Comparison of ENCODE assay signal across 8 mouse cellular contexts in genomic region chr13:67172991-67173722, GRCm38 (mm10). TPM values are rescaled to one million over a fixed set of nuclear protein-coding genes. Genes with fewer than 3 reads are reported as not detected.
DNase-seq lines count a peak whose midpoint lies in the region; ATAC-seq and TF ChIP-seq lines count a peak whose summit lies in the region.
"Not testable (repeated sequence)": the region's sequence is repeated elsewhere in the genome, so short reads cannot be mapped to it uniquely, and the experiment has no call there.

TSS of gene Rsl1 (plus strand) at chr13:67173182.

- H3K27ac ChIP-seq in forebrain, embryonic 15.5 days (replicated peaks), result 0 out of 2 replicates have a peak within 1 kb of the TSS, but pooled peaks have one; percentile 50
- H3K27ac ChIP-seq in liver, postnatal 0 days (ENCODE audit: low read depth), result peak within 1 kb of the TSS; percentile 72
- H3K27ac ChIP-seq in neural tube, embryonic 13.5 days (replicated peaks), result 0 out of 2 replicates have a peak within 1 kb of the TSS, but pooled peaks have one; percentile 38

- H3K4me3 ChIP-seq in E14TG2a.4 (replicated peaks; ENCODE audit: low read length), result peak within 1 kb of the TSS; percentile 76
- peak within 1 kb of the TSS; percentile 73 for H3K4me3 ChIP-seq in forebrain, embryonic 15.5 days
- peak within 1 kb of the TSS; percentile 63 for H3K4me3 ChIP-seq in liver, postnatal 0 days (ENCODE audit: low read depth, low read length)
- H3K4me3 ChIP-seq in neural tube, embryonic 13.5 days, result peak within 1 kb of the TSS; percentile 66

- not testable (repeated sequence) for H3K9me3 ChIP-seq in E14TG2a.4 (ENCODE audit: low read length); forebrain, embryonic 15.5 days; liver, postnatal 0 days (ENCODE audit: low read length); neural tube, embryonic 13.5 days

- not testable (repeated sequence) for H3K27me3 ChIP-seq in E14TG2a.4 (ENCODE audit: insufficient read depth, low read length); forebrain, embryonic 15.5 days; liver, postnatal 0 days (ENCODE audit: insufficient read depth, low read length); neural tube, embryonic 13.5 days

- TF ChIP-seq CTCF in E14TG2a.4 (conservative IDR thresholded peaks at IDR 0.05; ENCODE audit: low read length); liver, postnatal 0 days (IDR thresholded peaks at IDR 0.05; ENCODE audit: low read depth): not testable (repeated sequence)

- under 1% methylated on average over 17 of the region's 17 CpGs for WGBS in forebrain, embryonic 15.5 days
- 0% methylated on average over 15 of the region's 17 CpGs for WGBS in liver, postnatal 0 days (ENCODE audit: insufficient replicate concordance)
- WGBS in neural tube, embryonic 13.5 days, result 1% methylated on average over 17 of the region's 17 CpGs

- H3K36me3 ChIP-seq in E14TG2a.4 (ENCODE audit: insufficient read depth, low read length); forebrain, embryonic 15.5 days; liver, postnatal 0 days (replicated peaks; ENCODE audit: insufficient read depth, low read length): not testable (repeated sequence)
- H3K36me3 ChIP-seq in neural tube, embryonic 13.5 days, result peaks cover 11% of the 10 kb centered on the region

- intact Hi-C loops in heart, postnatal 14 days (cut with DNase I), result not testable (repeated sequence)

- peak; percentile 38 for DNase-seq in cerebellum, adult 11 months
- DNase-seq in heart, postnatal 14 days, result peak; percentile 70 to 77
- peak; percentile 79 for DNase-seq in layer of hippocampus, adult 11-12 months (ENCODE audit: low spot score)
- peak; percentile 55 for DNase-seq in liver, postnatal 0 days
- DNase-seq in telencephalon, adult 2 months (ENCODE audit: low read depth, low spot score), result peak; percentile 51

- ATAC-seq in forebrain, embryonic 15.5 days (replicated peaks), result peak; percentile 98
- ATAC-seq in liver, postnatal 0 days, result peak; percentile 96
- ATAC-seq in neural tube, embryonic 13.5 days (ENCODE audit: low read depth), result peak; percentile 96

- not testable (repeated sequence) for H3K4me1 ChIP-seq in E14TG2a.4 (replicated peaks; ENCODE audit: low read depth, low read length); forebrain, embryonic 15.5 days; liver, postnatal 0 days (ENCODE audit: insufficient read depth); neural tube, embryonic 13.5 days (replicated peaks)

- TF ChIP-seq EP300 in liver, postnatal 0 days (IDR thresholded peaks at IDR 0.05; ENCODE audit: low read depth), result not testable (repeated sequence)

- peak within 1 kb of the TSS; percentile 59 for H3K4me2 ChIP-seq in forebrain, embryonic 15.5 days (replicated peaks)
- peak within 1 kb of the TSS; percentile 75 for H3K4me2 ChIP-seq in liver, postnatal 0 days (ENCODE audit: low read depth, low read length)
- H3K4me2 ChIP-seq in neural tube, embryonic 13.5 days, result peak within 1 kb of the TSS; percentile 63

- H3K9ac ChIP-seq in forebrain, embryonic 15.5 days (replicated peaks), result peak within 1 kb of the TSS; percentile 60
- peak within 1 kb of the TSS; percentile 70 for H3K9ac ChIP-seq in liver, postnatal 0 days (replicated peaks)
- H3K9ac ChIP-seq in neural tube, embryonic 13.5 days, result peak within 1 kb of the TSS; percentile 83

RNA-seq across cellular contexts. Expression of gene Rsl1, which starts in this region (rescaled TPM):
- 6.6 and 7.8 TPM in 2 replicates for polyA plus RNA-seq in forebrain, embryonic 15.5 days (2015; fragmentation: Nextera tagmentation; extraction: Ambion mirVana)
- total RNA-seq in heart, postnatal 14 days (2021), result 1 to 10 TPM; 2.9 to 4.0 TPM
- polyA plus RNA-seq in liver, postnatal 0 days (2015; fragmentation: Nextera tagmentation; extraction: Ambion mirVana), result 2.0 and 2.1 TPM in 2 replicates
- 7.1 and 7.5 TPM in 2 replicates for polyA plus RNA-seq in neural tube, embryonic 13.5 days (2015; fragmentation: Nextera tagmentation; extraction: Ambion mirVana)

Comparison
In these comparisons a context has a peak if more than half of its experiments do, and no peak if none do; other contexts are left out.
1. Peak in every context shown above with its lines: DNase-seq, ATAC-seq, H3K4me3 ChIP-seq and H3K27ac ChIP-seq.